Mouse (Mus musculus) erythroid progenitor cell, adult 5-6 weeks (primary cell): Measurements from ENCODE around the gene Ginm1. TPM values are rescaled to one million over a fixed set of nuclear protein-coding genes. Genes with fewer than 3 reads are reported as not detected.
A peak's percentile ranks its signal among the peaks of the same experiment; 100 is the strongest.

ENCODE experiments used
- ATAC-seq: replicated peaks from 2 replicates; pipeline ENCODE4 v1.8.0; 2016; ENCODE audit warnings: moderate number of reproducible peaks, mild to moderate bottlenecking, moderate TSS enrichment, inconsistent platforms; ENCODE audit not compliant: poor library complexity, low FRiP score, severe bottlenecking
- total RNA-seq, 2 experiments: library from RNA; stranded (forward) in 1 of 2; stranded (reverse) in 1 of 2; fragments of 150-400 nt in 1 of 2; fragments of 186-747, 209-891 nt in 1 of 2; gene quantifications; 2 replicates each; pipeline versions ENCODE4 v1.2.3 to v1.2.4; 2015 to 2017; ENCODE audit warnings: low replicate concordance in 2 of 2

The Ginm1 gene
- total RNA-seq, 2 experiments from 2014 or later = 67.4 to 85.5 TPM

DNA sequence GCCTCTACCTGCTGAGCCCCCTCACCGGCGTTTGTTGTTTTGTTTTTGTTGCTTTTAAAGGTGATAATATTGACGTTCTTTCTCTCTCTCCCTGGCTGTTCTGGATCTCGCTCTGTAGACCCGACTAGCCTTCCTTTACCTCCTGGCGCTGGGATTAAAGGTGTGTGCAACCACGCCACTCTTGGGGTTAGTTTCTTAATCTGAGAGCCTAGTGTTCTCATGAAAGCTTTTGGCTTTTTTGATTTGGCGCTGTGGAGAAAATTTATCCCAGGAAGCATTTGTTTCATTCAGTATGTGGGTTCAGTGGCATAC lies 66.2 kb downstream of the Ginm1 start:
- ATAC-seq = peak; percentile 35

DNA sequence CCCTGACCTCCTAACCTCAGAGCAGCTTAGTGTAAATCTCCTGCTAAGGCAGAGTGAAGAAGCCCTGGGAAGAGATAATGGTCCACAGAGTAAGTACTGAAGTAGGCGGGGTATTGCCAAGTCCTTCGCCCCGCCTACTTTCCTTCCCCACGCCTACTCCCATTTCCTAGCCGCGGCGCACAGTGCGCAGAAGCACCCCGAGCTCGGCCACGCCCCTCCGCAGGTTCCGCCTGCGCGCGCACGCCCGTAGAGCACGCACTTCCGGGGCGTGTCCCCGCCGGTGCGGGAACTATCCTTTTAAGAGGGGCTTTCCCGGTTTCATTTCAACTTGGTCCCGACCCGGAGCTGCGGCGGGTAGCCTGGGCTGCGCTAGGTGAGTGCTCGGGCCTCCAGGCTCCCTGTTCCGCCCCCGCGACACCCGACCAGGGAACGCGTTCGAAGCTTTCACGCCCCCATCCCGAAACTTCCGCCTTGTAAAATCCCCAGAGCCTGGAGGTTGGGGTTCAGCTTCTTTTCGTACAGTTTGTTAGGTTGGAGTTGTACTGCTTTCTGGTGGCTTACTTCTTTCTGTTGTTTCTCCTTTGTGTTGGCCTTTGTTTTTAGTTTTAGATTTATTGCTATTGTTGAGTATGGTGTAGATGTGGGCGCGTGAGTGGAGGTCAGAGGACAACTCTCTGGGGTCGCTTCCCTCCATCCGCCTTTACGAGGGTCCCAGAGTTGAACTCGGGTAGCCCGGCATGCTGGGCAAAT lies 66.7 kb downstream of the Ginm1 start, which contains the start of gene Katna1:
TSS of gene Katna1 (plus strand) at position 250 of the 750 bp plus-strand sequence.
- peak; percentile 98 for ATAC-seq

Other genes with a start within 250 kb of the Ginm1 start
- not detected in 2 replicates for gene Lrp11, start 203.0 kb downstream of the Ginm1 start, total RNA-seq (2015; ENCODE audit: low replicate concordance)
- not detected in 2 replicates for gene Lrp11, start 203.0 kb downstream of the Ginm1 start, total RNA-seq (2017; ENCODE audit: low replicate concordance)
- gene Nup43, start 125.3 kb downstream of the Ginm1 start, total RNA-seq (2015; ENCODE audit: low replicate concordance) = 12.6 and 20.5 TPM in 2 replicates
- gene Nup43, start 125.3 kb downstream of the Ginm1 start, total RNA-seq (2017; ENCODE audit: low replicate concordance) = 7.9 and 10.9 TPM in 2 replicates
- 136 and 147 TPM in 2 replicates for gene Pcmt1, start 111.7 kb downstream of the Ginm1 start, total RNA-seq (2015; ENCODE audit: low replicate concordance)
- 116 and 188 TPM in 2 replicates for gene Pcmt1, start 111.7 kb downstream of the Ginm1 start, total RNA-seq (2017; ENCODE audit: low replicate concordance)
- gene Lats1, start 111.6 kb downstream of the Ginm1 start, total RNA-seq (2015; ENCODE audit: low replicate concordance) = 14.4 and 18.0 TPM in 2 replicates
- gene Lats1, start 111.6 kb downstream of the Ginm1 start, total RNA-seq (2017; ENCODE audit: low replicate concordance) = 10.4 and 12.2 TPM in 2 replicates
- gene Katna1, start 66.8 kb downstream of the Ginm1 start, total RNA-seq (2015; ENCODE audit: low replicate concordance) = 44.9 and 66.7 TPM in 2 replicates
- gene Katna1, start 66.8 kb downstream of the Ginm1 start, total RNA-seq (2017; ENCODE audit: low replicate concordance) = 59.5 and 67.9 TPM in 2 replicates
- 35.7 and 36.0 TPM in 2 replicates for gene Ppil4, start 67 bp upstream of the Ginm1 start, total RNA-seq (2015; ENCODE audit: low replicate concordance)
- gene Ppil4, start 67 bp upstream of the Ginm1 start, total RNA-seq (2017; ENCODE audit: low replicate concordance) = 66.4 and 88.2 TPM in 2 replicates
- 0.36 and 0.84 TPM in 2 replicates for gene Zc3h12d, start 39.6 kb upstream of the Ginm1 start, total RNA-seq (2015; ENCODE audit: low replicate concordance)
- gene Zc3h12d, start 39.6 kb upstream of the Ginm1 start, total RNA-seq (2017; ENCODE audit: low replicate concordance) = 0.38 and 0.90 TPM in 2 replicates
- gene Tab2, start 163.4 kb upstream of the Ginm1 start, total RNA-seq (2015; ENCODE audit: low replicate concordance) = 143 and 208 TPM in 2 replicates
- 77.1 and 82.2 TPM in 2 replicates for gene Tab2, start 163.4 kb upstream of the Ginm1 start, total RNA-seq (2017; ENCODE audit: low replicate concordance)